Mouse (Mus musculus) adrenal gland, adult 18-20 months (tissue): Measurements from ENCODE around the gene Mcf2l. TPM values are rescaled to one million over a fixed set of nuclear protein-coding genes. Genes with fewer than 3 reads are reported as not detected.
A peak's percentile ranks its signal among the peaks of the same experiment; 100 is the strongest.

Source experiments
- DNase-seq, 2 experiments: peaks; one replicate each; pipeline ENCODE4 v3.0.0; 2021 to 2022; ENCODE audit warnings: low spot score in 2 of 2
- total RNA-seq, 2 experiments: library from RNA; stranded (reverse); gene quantifications; 1 replicate in 1 of 2; 2 replicates in 1 of 2; pipeline ENCODE4 v1.2.3; 2021

Gene Mcf2l
- total RNA-seq, 2 experiments from 2014 or later: 31.1 to 32.0 TPM

DNA sequence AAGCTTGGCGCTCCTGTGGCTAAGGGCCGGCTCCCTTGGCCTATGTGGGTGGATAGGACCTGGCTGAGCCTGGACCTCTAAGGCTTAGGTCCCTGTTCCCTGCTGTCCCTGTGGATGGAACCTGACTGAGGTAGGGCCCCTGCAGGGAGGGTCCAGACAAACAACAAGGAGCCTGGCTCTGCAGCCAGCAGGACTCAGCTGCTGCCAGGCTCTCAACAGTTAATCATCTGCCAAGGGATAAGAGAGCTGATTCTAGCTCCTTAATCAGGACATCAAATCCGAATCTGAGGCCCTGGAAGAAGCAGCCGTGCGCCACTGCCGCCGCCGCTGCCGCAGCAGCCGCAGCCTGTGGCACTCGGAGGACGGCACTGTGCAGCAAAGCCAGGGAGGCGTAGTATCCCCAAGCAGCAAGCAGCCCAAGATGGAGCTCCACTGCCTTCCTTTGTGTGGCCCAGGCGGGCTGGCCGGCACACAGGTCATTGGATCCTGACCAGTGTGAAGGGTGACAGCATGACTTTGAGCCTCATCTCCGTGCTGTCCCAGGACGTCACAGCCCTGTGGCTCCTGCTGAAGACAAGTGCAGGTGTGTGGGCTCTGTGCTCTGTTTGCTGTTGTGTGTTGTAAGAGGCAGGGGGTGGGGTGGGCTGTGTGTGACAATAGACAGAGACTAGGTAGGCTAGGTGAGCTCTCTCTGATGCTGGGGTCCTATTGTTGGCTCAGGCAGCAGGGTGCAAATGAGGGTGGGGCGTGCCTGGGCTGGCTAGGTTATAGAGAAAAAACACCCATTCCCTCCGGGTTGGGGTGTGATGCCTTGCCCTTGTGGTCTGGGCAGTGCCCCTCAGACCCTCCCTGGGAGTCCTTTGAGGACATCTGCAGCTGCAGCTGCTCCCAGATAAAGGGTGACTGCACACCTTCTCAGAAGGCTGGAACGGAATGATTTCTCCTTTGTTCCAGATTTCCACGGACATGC is 74.3 kb downstream of the Mcf2l start:
- DNase-seq: no peak

DNA sequence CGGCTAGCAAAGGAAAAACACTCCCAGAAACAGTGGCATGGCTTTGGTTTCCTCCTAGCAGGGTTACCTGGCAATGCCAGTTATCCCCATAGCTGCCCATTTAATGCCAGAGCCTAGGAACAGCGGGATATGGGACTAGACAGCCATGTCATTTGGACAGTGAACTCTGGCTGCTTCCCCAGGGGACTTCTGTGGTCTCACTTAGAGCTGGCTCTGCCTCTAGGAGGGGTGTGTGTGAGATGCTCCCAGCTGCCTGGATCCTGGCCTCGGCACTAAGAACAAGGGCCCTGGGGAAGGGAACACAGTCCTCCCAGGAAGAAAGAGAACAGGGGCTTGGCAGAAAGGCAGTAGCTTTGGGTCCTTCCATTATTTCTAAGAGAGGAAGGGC is 75.0 kb downstream of the Mcf2l start:
- no peak for DNase-seq

DNA sequence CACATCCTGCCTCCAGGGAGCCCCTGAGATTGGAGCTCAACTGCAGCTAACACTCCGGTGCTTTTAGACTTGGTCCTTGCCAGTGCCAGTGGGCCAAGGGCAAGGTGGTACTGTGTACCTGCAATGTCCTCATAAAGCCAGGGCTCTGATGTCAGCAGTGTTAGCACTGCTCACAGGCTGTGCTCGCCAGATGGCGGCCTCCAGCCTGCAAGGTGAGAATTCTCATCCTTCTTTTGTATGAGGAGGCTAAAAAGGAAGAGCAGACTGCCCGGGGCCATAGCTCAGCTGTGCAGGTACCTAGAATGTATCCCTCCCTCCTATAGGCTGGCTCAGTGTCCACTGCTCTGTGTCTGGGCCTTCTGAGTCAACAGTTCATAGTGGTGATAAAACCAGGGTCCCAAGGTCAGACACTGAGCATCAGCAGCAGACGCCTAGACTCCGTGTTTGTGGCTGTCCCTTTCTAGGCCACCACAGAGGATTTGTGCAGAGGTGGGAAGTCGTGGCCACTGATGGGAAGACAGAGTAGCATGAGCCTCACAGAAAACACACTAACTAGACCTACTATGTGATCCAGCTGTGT is 77.5 kb downstream of the Mcf2l start:
- DNase-seq: no peak

DNA sequence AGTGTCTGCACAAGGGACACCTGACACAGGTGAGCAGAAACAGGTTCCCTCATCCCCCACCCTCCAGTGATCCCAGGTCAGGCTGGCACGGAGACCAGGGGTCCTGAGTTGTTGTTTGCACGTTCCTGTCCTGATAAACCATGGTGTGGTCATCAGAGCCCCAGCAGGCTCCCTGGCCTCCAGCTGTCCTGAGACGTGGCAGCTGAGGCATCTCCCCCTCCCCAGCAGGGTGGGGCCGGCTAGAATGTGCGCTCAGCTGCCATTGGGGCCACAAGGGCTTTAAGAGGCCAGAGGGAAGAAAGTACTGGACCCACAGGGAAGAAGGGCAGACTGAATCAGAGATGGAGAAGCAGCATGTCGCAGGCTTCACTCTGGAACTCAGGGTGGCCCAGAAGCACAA is 79.1 kb downstream of the Mcf2l start:
- DNase-seq: no peak

DNA sequence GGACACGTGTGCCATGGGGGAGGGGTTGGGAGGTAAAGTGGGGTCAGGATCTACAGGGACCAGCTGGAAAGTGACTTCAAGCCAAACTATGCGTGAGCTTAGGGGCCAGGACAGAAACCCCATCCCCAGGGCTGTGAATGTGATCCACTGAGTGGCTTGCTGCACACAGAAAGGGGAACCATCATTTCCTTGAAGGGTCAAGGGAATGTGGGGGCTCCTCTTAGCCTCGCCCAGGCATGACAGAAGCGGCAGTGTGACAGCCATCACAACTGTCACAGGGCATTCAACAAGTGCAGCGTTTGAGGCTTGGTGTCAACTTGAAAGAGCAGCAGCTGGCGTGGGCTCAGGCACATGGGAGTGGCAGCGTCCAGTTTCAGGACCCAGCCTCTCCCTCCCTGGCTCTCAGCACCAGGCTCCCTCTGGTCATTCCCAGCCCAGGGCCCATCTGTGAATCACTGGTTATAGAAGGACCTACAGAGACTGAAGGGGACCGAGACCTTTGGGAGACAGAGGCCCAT is 81.8 kb downstream of the Mcf2l start:
- DNase-seq: no peak

DNA sequence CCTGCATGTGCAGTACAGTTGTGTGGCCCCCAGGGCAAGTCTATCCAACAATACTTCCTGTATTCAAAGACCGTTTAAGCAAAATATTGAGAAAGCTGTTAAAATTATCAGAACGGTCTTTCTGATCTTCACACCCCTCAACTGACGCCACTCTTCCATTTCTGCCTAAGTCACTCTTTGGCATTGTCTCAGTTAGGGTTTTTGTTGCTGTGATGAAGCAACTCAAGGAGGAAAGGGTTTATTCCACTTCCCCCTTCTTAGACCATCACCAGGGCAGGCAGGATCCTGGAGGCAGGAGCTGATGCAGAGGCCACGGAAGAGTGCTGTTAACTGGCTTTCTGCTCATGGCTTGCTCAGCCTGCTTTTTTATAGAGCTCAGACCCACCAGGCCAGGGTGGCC is 82.3 kb downstream of the Mcf2l start:
- no peak for DNase-seq

DNA sequence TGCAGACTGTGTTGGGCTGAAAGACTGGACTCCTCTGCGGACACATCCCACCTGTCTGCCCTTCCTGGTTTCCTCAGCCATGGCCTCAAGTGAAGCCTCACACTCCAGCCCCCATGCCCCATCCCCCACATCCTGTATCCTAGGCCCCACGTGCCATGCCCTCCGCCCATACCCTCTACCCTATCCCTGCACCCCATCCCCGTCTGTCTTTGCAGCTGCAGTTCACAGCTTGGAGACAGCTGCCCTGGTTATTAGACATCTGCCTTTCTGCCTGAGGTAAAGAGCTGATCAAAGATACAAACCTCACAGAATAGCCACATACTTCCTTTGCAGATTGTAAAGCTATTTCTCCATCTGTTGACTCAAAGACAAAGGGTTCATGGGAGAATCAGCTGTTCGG is 83.3 kb downstream of the Mcf2l start:
- DNase-seq: no peak

DNA sequence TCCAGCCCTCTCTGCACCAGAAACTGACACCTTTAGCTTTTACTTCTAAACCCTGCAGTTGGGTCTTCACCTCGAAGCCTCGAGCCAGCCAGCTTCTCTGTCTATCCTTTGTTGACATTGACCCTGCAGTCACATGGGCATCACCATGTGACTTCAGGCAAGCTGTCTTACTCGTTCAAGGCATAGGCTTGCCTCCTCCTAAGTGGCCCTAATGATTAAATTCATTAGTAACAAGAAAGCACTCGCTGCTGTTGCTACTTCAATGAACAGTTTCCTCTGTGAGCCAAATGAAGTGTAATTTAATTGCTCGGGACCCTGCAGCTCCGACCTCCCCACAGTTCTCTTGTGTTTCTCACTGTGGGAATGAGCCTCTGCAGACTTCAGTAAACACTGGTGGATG is 83.8 kb downstream of the Mcf2l start:
- no peak for DNase-seq

DNA sequence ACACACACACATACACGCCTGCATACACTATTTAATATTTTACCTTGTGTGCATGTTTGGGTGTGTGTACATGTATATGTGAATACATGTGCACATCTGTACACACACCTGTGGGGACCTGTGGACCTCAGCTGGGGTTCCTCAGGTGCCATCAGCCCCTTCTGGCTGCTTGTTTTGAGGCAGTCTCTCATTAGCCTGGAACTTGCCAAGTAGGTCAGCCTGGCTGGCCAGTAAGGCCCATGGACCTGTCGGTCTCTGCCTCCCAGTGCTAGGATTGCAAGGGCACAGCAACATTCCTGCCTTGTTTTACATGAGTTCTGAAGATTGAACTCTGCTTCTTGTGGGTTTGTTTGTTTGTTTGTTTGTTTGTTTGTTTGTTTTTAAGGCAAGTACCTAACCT is 87.0 kb downstream of the Mcf2l start:
- DNase-seq: no peak

DNA sequence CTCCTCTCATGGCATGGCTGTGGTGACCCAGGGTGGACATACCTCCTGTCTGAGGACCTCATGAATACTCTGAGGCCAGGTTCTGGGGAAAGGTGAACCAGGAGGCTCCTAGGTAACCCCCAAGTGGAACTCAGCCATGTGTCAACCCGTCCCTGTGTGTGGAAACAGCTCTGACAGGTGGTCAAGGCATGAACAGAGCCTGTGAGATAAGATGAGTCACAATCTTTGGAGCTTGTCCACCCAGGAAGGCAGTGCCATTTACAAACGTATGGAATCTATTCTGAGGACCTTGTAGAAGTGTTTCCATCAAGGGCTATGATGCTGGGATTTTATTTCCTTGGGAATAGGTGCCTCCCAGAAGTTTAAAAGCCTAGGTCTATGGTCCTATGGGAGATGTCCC is 87.6 kb downstream of the Mcf2l start:
- no peak for DNase-seq

DNA sequence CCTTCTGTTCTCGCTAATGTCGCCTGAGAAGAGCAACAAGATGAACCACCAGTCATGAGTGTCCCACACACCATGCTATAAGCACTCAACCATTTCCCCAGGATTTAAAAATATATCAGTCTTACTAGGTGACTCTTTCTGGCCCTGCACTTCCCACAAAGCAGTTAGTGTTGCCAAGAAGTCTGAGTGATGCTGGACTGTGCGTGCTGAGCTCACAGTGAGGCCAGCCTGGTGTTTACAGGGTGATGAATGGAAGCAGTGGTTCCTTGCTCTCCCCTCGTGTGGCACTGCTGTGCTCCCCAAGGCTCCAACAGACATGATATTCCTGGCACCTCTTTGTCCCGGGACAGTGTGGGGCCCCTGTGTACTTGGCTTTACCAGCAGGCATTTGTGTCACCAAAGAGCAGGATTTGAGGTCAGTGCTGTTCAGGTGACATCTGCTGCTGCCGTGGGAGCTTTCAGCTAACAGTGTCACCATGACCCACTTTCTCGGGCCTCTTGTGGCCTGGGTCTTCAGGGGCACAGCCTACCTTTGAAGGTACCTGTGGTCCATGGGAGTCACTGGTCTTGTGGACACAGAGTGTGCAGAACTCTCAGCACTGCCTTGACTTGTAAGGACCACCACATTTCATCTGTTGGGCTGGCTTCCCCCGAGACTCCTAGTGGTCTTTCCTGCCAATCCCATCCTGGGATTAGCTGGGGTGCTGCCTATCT is 88.4 kb downstream of the Mcf2l start:
- no peak for DNase-seq

DNA sequence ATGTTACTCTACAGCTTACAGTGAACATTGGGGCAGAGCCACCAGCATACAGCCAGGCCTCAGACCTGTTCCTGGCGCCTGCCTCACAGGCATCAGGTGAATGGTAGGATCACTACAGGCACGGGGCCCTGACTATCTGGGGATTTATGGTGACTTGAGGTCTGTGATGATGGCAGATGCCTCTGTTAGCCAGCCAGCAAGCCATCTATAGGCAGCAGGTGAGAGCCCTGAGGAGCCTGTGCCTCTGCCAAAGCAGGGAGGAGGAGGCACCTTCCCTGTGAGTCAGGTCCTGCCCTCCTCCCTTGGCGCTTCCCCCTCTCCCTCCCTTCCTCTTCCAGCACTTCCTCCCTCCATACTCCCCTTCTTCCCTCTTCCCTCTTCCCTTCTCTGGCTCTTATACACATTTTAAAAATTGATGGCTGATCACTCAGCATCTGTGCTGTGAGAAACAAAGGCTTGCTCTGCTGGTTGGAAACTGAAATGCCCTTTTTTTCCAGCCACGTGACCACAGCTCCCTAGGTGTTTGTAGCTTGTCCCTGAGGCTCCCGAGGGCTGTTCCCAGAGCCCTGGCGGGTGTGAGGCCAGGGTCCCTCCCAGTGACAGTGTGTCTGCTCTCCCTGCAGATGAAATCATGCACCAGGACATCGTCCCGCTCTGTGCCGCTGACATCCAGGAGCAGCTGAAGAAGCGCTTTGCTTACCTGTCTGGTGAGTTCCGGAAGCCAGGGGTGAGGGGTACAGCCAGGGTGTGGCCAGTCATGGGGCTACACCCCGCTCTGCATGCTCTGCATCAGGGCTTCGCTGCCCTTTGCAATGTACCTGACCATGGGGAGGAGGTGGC is 89.2 kb downstream of the Mcf2l start:
- DNase-seq: no peak

DNA sequence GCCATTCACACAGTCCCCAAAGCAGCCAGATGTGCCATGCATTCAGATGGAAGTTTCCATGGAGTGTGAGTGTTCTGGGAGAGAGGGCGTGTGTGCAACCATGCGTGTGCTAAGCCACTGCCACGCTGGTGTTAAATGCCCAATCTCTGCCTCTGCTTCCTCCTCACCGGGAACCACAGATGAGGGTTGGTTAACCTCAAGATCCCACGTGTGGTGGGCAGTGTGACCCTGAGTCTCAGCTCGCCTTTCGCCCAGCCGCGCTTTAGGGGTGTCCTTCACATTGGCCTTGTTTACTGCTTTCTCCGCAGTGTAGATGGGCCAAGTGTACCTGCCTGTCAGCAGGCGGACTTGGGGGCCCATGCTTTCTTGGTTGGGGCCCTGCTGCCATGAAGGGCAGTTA is 102.7 kb downstream of the Mcf2l start:
- no peak for DNase-seq

DNA sequence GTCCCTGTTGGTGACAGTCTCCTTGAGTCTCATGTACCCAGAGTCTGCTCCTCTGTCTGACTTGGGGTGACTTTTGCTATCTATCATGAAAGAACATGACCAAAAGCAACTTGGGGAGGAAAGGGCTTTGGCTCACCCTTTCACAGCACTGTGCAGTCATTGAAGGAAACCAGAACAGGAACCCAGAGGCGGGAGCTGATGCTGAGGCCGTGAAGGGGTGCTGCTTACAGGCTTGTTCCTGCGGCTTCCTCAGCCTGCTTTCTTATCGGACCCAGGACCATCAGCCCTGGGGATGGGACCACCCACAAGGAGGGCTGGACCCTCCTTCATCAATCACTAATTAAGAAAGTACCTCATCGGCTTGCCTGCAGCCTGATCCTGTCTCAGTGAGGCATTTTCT is 103.1 kb downstream of the Mcf2l start:
- no peak for DNase-seq

DNA sequence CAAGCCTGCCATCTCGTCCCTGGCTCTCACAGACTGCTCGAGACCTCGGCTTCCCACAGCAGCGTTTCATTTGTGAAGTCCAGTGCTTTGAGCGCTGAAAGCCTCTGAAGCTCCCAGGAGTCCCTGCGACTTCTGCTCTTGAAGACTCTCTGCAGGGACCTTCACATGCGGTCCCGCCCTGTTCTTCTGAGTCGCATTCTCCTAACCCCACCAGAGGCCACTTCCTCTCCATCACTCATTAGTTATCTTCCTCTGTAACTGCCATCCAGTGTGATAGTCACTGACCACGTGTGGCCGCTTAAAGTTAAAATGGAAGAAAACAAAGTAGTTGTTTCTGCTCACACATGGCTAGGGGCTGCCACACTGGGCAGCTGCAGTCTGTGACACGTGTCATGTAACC is 103.7 kb downstream of the Mcf2l start:
- DNase-seq: no peak

DNA sequence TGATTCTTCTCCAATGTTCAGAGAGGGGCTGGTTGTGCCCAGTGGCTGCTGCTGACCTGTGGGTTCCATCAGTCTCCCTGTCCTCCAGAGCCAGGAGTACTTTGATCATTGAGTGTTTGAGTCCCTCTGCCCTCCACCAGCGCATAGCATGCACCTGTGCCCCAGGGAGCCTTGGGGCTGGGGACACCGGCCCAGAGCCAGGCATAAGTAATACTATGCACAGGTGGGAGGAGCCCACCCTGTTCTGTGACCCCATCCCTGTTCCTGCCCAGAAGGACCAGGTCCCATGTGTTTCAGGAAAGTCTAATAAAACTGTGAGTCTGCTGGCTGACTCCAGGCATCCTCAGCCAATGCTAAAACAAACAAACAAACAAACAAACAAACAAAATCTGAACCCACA is 104.7 kb downstream of the Mcf2l start:
- no peak for DNase-seq

DNA sequence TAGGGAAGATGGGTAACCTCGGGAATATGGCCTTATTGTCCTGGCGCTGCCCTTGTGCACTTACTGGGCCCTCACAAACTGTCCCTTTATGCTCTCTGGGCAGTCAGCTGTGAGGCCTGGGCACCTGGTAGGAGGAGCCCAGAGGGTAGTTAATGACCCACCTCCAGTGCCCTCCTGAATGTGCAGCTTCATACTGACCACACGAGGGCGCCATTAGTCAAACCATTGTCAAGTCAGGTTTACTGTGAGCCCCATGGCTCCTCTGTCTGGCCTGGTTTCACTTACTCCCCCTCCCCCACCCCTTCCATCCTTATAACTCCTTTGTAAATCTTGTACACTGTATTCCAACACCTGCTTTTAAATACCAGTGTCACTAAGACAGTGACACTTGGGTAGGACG is 105.1 kb downstream of the Mcf2l start:
- peak; percentile 32 to 45 for DNase-seq

DNA sequence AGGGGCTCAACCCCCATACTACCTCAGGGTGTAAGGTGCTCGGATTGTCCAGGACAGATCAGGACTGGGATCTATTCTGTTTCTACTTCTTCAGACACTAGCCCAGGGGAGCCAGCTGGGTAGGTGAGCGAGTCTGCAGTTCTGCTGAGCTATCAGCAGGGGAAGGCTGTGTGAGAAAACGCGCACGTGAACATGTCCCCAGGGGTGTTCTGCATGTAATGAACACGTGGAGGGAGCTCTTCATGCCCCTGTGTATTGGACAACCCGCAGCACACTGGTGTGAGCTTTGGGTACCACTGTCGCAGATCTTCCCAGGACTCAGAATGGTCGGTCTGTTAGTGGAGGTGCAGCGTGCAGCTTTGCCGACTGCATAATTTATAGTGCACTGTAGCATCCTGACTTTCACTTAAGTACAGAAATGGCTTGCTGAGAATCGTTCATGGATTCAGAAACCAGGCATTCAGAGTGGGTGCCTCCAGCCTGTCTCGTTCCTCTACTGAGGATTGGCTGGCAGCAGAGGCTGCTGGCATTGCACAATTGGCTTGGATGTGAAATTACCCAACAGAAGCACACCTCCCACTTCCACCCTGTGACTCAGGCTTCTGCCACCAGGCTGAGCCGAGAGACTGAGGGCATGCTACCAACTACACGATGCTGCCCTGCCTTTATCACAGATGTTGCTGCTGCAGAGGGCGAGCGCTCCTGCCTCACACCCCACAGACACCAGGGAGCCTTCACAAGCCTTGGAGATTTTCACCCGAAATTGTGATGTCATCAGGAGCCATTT is 110.3 kb downstream of the Mcf2l start:
- DNase-seq: peak in 1 of 2 experiments; percentile 27

DNA sequence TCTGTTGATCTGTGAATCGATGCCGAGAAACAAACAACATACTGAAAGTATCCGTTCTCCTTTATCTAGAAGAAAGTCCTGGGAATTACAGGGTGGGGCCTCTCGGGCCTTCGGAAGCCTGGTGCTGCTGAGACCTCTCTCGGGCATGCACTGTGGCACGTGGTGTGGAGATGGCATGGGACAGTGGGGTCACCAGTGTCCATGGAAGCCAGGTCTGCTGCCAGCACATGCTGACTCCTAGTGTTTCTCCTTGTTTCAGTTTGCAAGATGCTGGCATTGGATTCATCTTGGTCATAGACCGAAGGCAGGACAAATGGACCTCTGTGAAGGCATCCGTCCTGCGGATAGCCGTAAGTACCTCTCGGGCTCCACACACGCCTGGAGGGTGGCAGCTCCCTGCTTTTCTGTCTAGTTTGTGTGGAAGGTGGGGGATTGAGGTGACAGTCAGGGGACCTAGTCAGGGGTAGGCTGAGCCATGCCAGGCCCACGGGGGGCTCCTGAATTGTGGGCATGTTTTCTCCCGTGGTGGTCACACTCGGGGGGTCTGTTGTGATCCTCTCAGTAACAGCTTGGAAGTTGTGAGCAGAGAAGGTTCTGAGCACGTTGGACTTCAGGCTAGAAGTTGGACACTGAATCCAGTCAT is 111.1 kb downstream of the Mcf2l start:
- DNase-seq: no peak

DNA sequence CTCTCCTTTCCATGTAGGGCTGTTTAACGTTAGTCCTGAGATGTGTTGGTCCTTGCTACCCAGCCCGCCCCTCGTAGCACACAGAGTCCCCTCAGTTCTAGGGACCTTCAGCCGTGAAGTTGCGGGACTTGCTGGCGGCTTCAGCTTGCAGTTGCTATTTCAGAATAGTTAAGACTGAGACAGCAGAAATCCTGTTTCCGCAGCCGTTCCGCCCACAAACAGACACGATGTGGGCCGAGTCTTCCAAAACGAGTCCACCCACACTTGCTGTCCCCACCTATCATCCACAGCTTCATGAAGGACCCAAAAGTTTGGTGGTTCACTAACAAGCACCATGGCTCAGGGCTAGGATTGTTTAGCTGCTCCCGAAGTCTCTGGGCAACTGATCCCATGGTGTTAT is 111.7 kb downstream of the Mcf2l start:
- no peak for DNase-seq
